Mouse (Mus musculus) left cerebral cortex, postnatal 36 days (tissue): ENCODE measurements around the gene Erap1. TPM values are rescaled to one million over a fixed set of nuclear protein-coding genes. Genes with fewer than 3 reads are reported as not detected.
A peak's percentile ranks its signal among the peaks of the same experiment; 100 is the strongest.
"Not testable (repeated sequence)": the region's sequence is repeated elsewhere in the genome, so short reads cannot be mapped to it uniquely, and the experiment has no call there.

Experiments
- DNase-seq, 2 experiments: peaks; one replicate each; pipeline ENCODE4 v3.0.0; 2021 to 2022; ENCODE audit warnings: low spot score in 2 of 2, mixed read lengths in 1 of 2
- intact Hi-C: fragments of 180-260 bp; cut with DNase I; formaldehyde crosslinking; loops from one replicate; pipeline ENCODE4 v1.15.1; 2025
- total RNA-seq, 2 experiments: library from RNA; stranded (reverse); gene quantifications; 2 replicates each; pipeline ENCODE4 v1.2.3; 2021

Gene Erap1
- total RNA-seq = 10 to 100 TPM in 1 of 2 experiments, 1 to 10 TPM in 1; 9.7 to 13.2 TPM

- intact Hi-C loops = loop anchor here (1.0 to 5.0 kb wide), 2 partner anchors 215 to 563 kb away; no protein-coding TSS in a partner anchor
- DNase-seq = peak; percentile 7 to 18
These were observed at the start of gene Erap1 for GRCm38 (mm10) chr13:74638793-74639711. Gene Erap1, plus strand, starts transcription at chr13:74639568.

- intact Hi-C loops, DNase-seq: not testable (repeated sequence)
These were observed 48.0 kb upstream of the Erap1 start for GRCm38 (mm10) chr13:74591401-74591821.

DNA sequence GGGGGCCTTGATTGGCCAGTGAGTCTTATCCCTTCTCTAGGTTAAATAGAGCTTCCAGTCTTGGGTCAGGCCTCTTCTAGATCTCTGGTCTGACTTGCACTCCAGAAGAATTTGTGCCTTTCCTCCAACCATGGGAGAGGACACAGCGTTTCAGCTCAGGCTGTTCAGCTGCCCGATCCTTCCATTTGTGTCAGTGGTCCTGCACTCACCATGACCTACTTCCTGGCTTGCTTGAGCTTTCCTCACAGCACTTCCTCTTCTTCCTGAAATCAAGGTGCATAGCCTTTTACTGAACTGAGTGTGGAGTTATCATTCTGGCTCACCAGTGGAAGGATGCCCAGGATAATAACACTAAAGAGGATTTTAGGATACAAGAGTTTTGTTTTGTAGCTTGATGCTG is 47.5 kb upstream of the Erap1 start:
- DNase-seq, intact Hi-C loops: not testable (repeated sequence)

- DNase-seq, intact Hi-C loops: not testable (repeated sequence)
These were observed 42.3 kb upstream of the Erap1 start for GRCm38 (mm10) chr13:74597022-74597421.

DNA sequence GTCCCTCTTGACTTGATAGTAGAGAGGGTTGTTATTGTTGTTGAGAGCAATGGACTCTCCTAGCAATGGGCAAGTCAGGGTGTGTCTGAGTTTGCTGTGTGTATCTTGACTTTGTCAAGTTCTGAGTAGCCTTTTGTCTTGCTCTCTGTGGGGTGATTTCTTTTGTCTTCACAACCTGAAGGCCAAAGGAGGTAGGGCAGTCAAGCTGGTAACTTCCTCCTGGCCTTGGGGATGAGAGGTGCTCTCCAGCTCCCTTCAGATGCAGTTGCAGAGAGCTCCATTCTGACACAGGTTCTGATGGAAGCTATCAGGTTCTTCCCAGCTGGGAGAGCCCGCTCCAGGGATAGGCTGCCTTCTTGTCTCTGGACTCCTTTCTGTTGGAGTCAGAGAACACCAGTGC is 37.6 kb upstream of the Erap1 start:
- DNase-seq, intact Hi-C loops: not testable (repeated sequence)

- peak; percentile 82 to 83 for DNase-seq
These were observed 22.0 kb upstream of the Erap1 start for GRCm38 (mm10) chr13:74617163-74618019.

GRCm38 (mm10) chr13:74632327-74632726 is 7.0 kb upstream of the Erap1 start:
- DNase-seq = no peak
- intact Hi-C loops = no loop called here

More at GRCm38 (mm10) chr13:74617163-74618019, 22.0 kb upstream of the Erap1 start:
- intact Hi-C loops = not testable (repeated sequence)

- DNase-seq = no peak
- intact Hi-C loops = no loop called here
These were observed 6.5 kb upstream of the Erap1 start for GRCm38 (mm10) chr13:74632857-74633256.

DNA sequence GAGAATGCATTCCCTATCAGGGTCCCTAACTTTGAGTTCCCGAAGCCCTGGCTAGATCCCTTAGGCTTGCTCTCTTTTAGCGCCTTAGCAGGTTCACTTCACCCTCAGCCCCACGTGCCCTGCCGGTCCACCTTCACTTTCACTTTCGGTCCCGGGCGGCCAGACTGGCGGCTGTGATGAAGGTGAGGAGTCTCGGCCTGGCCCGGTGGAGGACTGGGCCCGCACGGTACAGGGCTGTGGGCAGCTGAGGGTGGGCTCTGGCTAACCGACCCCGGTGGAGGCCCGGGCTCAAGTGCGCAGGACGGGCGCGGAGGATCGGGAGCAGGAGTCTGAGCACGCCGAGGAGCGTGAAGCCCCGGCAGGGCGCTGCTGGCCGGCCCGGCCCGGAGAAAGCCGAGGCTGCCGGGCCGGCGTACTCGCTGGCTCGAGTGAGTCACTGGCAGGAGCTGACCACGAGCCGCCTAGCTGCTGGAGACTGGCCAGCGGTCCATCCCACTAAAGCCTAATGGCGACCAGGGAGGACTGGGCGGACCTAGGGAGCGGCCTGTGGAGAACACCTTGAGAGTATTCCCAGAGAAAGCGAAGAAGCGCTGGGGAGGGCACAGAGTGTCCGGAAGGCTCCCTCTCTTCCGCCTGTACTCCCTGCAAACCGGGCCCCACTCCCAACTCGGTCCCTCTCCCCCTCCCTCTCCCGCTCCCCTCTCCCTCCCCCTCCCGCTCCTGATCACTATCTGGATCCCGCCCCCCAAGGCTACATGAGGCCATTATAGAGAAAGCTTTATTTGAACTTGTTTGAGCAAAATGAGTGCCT is 549 bp downstream of the Erap1 start:
- peak; percentile 77 to 78 for DNase-seq
- intact Hi-C loops = loop anchor here (1.0 to 5.0 kb wide), 2 partner anchors 214 to 562 kb away; no protein-coding TSS in a partner anchor

DNA sequence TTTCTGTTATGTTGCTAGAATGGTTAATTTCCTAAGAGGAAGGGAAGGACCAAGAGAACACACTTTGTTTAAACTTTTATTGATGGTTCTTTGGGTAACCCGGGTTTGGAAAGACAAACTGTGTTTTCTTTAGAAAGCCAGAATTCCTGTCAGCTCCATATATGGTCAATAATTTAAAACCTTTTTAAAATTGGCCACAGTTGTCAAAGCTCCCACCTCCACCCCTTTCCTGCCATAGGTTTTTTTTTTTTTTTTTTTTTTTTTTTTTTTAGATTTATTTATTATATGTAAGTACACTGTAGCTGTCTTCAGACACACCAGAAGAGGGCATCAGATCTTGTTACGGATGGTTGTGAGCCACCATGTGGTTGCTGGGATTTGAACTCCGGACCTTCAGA is 1.2 kb downstream of the Erap1 start:
- DNase-seq, intact Hi-C loops: not testable (repeated sequence)

DNA sequence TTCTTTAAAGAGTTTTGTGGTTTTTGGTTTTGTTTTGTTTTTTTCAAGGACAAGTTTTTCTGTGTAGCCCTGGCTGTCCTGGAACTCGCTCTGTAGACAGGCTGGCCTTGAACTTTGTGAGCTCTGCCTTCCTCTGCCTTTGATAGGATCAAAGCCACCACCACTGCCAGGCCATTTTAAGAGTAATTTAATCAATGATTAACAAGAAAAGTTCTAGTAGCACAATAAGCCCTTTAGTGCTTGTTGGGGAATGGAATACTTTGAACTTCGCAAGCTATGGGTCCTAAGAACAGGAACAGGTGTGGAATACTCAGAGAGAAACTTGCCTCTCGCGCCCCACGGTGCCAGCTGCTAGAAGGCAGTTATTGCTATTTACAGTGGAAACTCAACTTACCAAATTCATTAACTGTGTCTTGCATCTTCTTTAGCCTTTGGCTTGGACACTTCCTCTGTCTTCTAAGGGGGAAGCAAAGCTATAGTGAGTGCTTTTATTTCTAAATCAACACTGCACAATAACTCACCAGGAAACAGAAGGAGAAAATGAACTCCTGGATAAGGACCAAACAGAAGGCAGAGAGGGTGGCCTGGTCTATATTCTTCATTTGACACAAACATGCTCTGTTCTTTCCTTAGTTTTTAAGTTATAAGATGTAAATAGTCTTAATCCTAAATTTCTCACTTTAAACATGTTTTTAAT is 56.3 kb downstream of the Erap1 start:
- intact Hi-C loops = no loop called here

GRCm38 (mm10) chr13:74696225-74696624 is 56.9 kb downstream of the Erap1 start:
- intact Hi-C loops = no loop called here
- no peak for DNase-seq

More for the DNA sequence above, 56.3 kb downstream of the Erap1 start:
- no peak for DNase-seq

DNA sequence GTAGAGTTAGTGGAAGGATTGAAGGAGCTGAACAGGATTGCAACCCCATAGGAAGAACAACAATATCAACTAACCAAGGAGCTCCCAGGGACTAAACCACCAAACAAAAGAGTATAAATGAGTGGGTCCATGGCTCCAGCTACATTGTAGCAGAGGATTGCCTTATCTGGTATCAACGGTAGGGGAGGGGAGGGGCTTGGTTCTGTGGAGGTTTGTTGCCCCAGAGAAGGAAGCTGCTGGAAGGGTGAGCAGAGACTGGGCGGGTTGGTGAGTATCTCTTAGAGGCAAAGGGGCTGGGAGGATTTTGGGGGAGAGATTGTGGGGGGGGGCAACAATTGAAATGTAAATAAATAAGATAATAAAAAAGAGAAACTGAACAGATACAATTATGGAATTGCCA is 79.6 kb downstream of the Erap1 start:
- intact Hi-C loops = no loop called here
- DNase-seq = no peak

- DNase-seq = no peak
- intact Hi-C loops = no loop called here
These were observed 94.4 kb downstream of the Erap1 start for GRCm38 (mm10) chr13:74733726-74734125.

DNA sequence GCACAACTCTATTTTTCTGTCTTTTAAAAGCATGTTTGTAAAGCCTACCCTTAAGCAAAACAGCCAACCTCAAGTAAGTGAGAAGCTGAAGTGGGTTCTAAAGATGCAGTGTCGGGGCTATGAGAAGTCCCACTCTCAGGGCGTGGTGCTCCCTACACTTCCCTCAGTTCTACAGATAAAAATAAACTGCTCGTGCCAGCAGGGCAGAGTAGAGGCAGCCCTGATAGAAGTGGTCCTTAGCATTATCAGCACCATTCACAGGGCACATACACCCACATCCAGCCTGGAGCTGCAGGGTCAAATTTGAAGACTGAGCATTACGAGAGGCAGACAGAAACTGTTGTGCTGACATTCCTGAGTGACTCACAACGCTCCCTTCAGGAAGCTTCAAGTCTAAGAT is 96.5 kb downstream of the Erap1 start:
- intact Hi-C loops = no loop called here
- no peak for DNase-seq

DNA sequence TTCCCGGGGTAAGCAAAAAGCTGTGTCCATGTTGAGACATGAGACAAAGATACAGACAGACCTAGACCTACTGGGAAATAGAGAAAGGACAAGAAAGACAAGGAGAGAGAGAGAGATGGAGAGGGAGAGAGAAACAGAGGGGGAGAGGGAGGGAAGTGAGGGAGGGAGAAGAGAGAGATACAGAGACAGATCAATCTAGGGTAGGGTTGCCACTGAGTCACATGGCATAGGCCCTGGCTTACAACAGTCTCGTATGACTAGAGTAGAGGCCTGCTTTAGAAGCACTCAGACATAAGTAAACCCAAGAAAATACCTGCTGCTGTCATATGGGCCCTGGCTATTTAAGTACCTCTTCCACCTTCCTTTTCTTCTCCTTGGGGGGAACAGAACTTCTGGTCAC is 97.0 kb downstream of the Erap1 start:
- no peak for DNase-seq

More for the DNA sequence above, 97.0 kb downstream of the Erap1 start:
- intact Hi-C loops = no loop called here
